Mouse (Mus musculus) mammary gland, adult 2 months (tissue): Measurements from ENCODE around the gene Exosc9. TPM values are rescaled to one million over a fixed set of nuclear protein-coding genes. Genes with fewer than 3 reads are reported as not detected.

Experiments
- polyA plus RNA-seq: library from polyadenylated mRNA; depleted of rRNA; stranded (reverse); fragments of >200 nt; gene quantifications from 2 replicates; pipeline ENCODE4 v1.2.3, GENCODE M21; 2012; ENCODE audit warnings: low replicate concordance; rRNA removed

The Exosc9 gene
- 4.8 and 15.4 TPM in 2 replicates for polyA plus RNA-seq

GRCm38 (mm10) chr3:36552406-36553047, at the start of gene Exosc9:
Gene Exosc9, plus strand, starts transcription at chr3:36552606.

GRCm38 (mm10) chr3:36521073-36522060, 31.0 kb upstream of the Exosc9 start, which contains the start of gene Gm11549:
Gene Gm11549, minus strand, starts transcription at chr3:36521813.

GRCm38 (mm10) chr3:36571827-36572378, 19.5 kb downstream of the Exosc9 start, which contains the start of gene Ccna2:
Gene Ccna2, minus strand, starts transcription at chr3:36572150.

GRCm38 (mm10) chr3:36613202-36613907, 60.9 kb downstream of the Exosc9 start, which contains the start of gene Bbs7:
Gene Bbs7, minus strand, starts transcription at chr3:36613477.

Other genes with a start within 250 kb of the Exosc9 start
- 620 and 875 TPM in 2 replicates for gene Anxa5, start 76.7 kb upstream of the Exosc9 start, polyA plus RNA-seq
- 2.0 and 3.2 TPM in 2 replicates for gene 1810062G17Rik, start 76.7 kb upstream of the Exosc9 start, polyA plus RNA-seq
- gene Gm11549, start 30.8 kb upstream of the Exosc9 start, polyA plus RNA-seq, result 0.06 TPM in 1 of 2 replicates, not detected in the other
- 4.7 and 18.0 TPM in 2 replicates for gene Ccna2, start 19.5 kb downstream of the Exosc9 start, polyA plus RNA-seq
- gene Bbs7, start 60.9 kb downstream of the Exosc9 start, polyA plus RNA-seq, result 0.78 and 1.8 TPM in 2 replicates
- 1.9 and 2.3 TPM in 2 replicates for gene Trpc3, start 137.6 kb downstream of the Exosc9 start, polyA plus RNA-seq